Mouse (Mus musculus) kidney, embryonic 14.5 days (tissue): ENCODE results near the gene Unc5cl. TPM values are rescaled to one million over a fixed set of nuclear protein-coding genes. Genes with fewer than 3 reads are reported as not detected.

Source experiments
- ATAC-seq: fragments of 200-750 bp; cut with Nextera tagmentation; 2 replicates; pipeline ENCODE4 v1.8.0; 2017; ENCODE audit warnings: moderate number of reproducible peaks, mild to moderate bottlenecking, moderate TSS enrichment, moderate library complexity; ENCODE audit not compliant: low FRiP score, low TSS enrichment
- H3K27ac ChIP-seq: fragments of 300-500 bp; sonication (generic); 2 replicates; pipeline ENCODE4 v1.5.1; 2014; ENCODE audit warnings: low read depth, mild to moderate bottlenecking, low read length, moderate library complexity, mixed read lengths
- H3K27me3 ChIP-seq: fragments of 300-500 bp; sonication (generic); 2 replicates; pipeline ENCODE4 v1.6.1; 2014; ENCODE audit warnings: mild to moderate bottlenecking, low read length; ENCODE audit not compliant: control insufficient read depth, insufficient read depth
- H3K36me3 ChIP-seq: fragments of 300-500 bp; sonication (generic); 2 replicates; pipeline ENCODE4 v1.6.1; 2014; ENCODE audit warnings: low read length, mixed read lengths; ENCODE audit not compliant: control insufficient read depth, insufficient read depth
- H3K4me1 ChIP-seq: fragments of 300-500 bp; sonication (generic); 2 replicates; pipeline ENCODE4 v1.6.1; 2014; ENCODE audit warnings: low read length, mixed read lengths; ENCODE audit not compliant: control insufficient read depth, insufficient read depth
- H3K4me2 ChIP-seq: fragments of 300-500 bp; sonication (generic); replicated peaks from 2 replicates; pipeline ENCODE4 v1.6.1; 2014; ENCODE audit warnings: low read depth, mild to moderate bottlenecking, low read length
- H3K4me3 ChIP-seq: fragments of 300-500 bp; sonication (generic); 2 replicates; pipeline ENCODE4 v1.5.1; 2014; ENCODE audit warnings: mild to moderate bottlenecking, low read length
- H3K9ac ChIP-seq: fragments of 300-500 bp; sonication (generic); 2 replicates; pipeline ENCODE4 v1.6.1; 2014; ENCODE audit warnings: low read depth, mild to moderate bottlenecking, low read length, moderate library complexity
- H3K9me3 ChIP-seq: fragments of 300-500 bp; sonication (generic); 2 replicates; pipeline ENCODE4 v1.6.1; 2016; ENCODE audit warnings: low read length; ENCODE audit not compliant: control insufficient read depth
- WGBS: fragments of 180-500 bp; shearing (Covaris S2); extraction: QIAGEN DNeasy Blood & Tissue Kit; methylation state at CpG from one replicate; pipeline ENCODE4 v1.1.7; 2014; 5-methylcytosine and 5-hydroxymethylcytosine counted together
- polyA plus RNA-seq: library from polyadenylated mRNA; unstranded; fragments of >200 nt; fragmentation: Nextera tagmentation; extraction: Ambion mirVana; gene quantifications from 2 replicates; pipeline ENCODE4 v1.2.1, GENCODE M21; 2014

The Unc5cl gene
- polyA plus RNA-seq, result 3.5 and 4.7 TPM in 2 replicates

DNA sequence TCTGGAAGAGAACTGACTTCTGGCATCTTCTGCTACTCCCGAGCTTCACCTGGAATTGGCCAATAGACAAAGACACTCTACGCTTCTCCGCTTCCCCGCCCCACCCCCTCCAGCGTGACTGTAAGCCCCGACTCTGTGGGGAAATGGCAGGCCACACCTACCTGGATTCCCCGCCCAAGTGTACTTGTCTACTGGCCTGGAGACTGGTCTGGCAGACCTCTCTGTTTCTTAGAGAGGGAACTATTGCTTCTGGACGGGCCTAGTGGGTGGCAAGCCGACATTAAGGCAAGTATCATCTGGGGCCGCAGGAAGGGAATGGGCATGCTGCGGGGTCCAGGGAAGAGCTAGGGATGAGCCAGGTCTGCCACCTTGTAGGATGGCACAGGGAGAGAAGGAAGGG is at the start of gene Unc5cl:
TSS of gene Unc5cl (plus strand) at position 214 of the 400 bp plus-strand sequence.
- H3K27ac ChIP-seq, result peak within 1 kb of the TSS; percentile 0; the same call in 1 of the 2 replicates
- no peak within 1 kb of the TSS for H3K4me3 ChIP-seq
- H3K27me3 ChIP-seq, result no peaks in the 10 kb centered on the region
- WGBS, result 56% methylated on average over 11 of the region's 11 CpGs
- ATAC-seq, result peak; percentile 25
- no peaks in the 10 kb centered on the region for H3K36me3 ChIP-seq
- H3K9me3 ChIP-seq, result no peaks in the 10 kb centered on the region
- peak within 1 kb of the TSS; percentile 15; the same call in 1 of the 2 replicates for H3K4me2 ChIP-seq
- peaks cover 13% of the 10 kb centered on the region for H3K4me1 ChIP-seq
- no peak within 1 kb of the TSS for H3K9ac ChIP-seq

DNA sequence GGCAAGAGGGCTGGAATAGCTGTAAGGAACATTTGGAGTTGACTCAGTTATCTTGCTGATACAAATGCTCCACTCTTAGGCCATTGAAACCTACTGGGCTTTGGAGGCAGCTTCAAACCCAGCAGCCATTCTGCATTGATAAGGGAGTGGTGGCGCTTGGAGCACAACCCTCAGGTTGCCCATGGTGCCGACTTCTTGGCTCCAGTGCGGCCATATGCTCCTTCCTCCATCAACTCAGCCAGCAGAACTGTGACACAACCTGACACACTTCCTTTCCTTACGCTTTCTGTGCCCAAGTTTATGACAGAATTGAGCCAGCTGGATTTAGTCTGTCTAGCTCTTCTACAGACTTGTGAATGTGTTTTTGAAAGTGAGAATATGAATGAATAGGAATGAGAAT is 47.5 kb upstream of the Unc5cl start:
- Histone ChIP-seq H3K36me3 (peaks cover 6% of the 10 kb centered on the region; the same call in 1 of the 2 replicates), H3K4me3 (no peak overlapping the region), H3K9ac (peak overlapping the region; percentile 99; the same call in 1 of the 2 replicates), H3K9me3 (no peaks in the 10 kb centered on the region), H3K27ac (no peak overlapping the region), H3K4me1 (peaks cover 17% of the 10 kb centered on the region), H3K27me3 (no peaks in the 10 kb centered on the region), H3K4me2 (0 out of 2 replicates have a peak overlapping the region, but pooled peaks have one; percentile 77)
- 75% methylated on average over 4 of the region's 4 CpGs for WGBS
- no peak for ATAC-seq

DNA sequence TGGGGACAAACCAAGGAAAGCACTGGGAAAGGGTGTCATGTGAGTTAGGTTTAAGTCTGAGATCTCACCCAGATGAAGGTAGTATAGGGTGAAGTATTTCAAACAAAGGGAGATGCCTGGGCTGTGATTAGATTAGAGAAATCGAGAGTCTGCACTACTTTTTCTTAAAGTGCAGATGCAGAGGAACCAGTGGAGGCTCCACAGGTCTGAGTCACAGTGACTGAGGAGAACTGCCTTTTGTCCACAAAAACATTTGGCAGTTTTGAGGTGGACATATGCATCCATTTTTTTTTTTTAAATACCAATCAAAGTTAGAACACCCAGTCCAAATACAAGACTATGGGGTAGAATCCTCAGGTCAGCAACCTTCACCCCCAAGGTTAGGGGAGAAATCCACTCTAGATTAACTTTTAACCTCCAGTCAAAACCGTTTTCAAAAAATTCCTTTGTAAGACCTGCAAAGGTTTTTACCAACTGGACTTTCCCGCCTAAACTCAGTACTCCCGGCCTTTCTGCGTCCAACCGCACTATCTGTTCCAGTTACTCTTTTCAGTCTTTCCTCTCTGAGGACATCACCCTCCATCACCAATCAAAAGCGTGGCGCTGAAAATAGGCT is 46.7 kb upstream of the Unc5cl start:
- Histone ChIP-seq H3K4me3 (peak overlapping the region; percentile 89), H3K9ac (peak overlapping the region; percentile 99), H3K9me3 (no peaks in the 10 kb centered on the region), H3K36me3 (peaks cover 13% of the 10 kb centered on the region; the same call in 1 of the 2 replicates), H3K27ac (peak overlapping the region; percentile 100), H3K27me3 (no peaks in the 10 kb centered on the region), H3K4me1 (peaks cover 17% of the 10 kb centered on the region), H3K4me2 (peak overlapping the region; percentile 77)
- no peak for ATAC-seq
- 12% methylated on average over 8 of the region's 8 CpGs for WGBS

DNA sequence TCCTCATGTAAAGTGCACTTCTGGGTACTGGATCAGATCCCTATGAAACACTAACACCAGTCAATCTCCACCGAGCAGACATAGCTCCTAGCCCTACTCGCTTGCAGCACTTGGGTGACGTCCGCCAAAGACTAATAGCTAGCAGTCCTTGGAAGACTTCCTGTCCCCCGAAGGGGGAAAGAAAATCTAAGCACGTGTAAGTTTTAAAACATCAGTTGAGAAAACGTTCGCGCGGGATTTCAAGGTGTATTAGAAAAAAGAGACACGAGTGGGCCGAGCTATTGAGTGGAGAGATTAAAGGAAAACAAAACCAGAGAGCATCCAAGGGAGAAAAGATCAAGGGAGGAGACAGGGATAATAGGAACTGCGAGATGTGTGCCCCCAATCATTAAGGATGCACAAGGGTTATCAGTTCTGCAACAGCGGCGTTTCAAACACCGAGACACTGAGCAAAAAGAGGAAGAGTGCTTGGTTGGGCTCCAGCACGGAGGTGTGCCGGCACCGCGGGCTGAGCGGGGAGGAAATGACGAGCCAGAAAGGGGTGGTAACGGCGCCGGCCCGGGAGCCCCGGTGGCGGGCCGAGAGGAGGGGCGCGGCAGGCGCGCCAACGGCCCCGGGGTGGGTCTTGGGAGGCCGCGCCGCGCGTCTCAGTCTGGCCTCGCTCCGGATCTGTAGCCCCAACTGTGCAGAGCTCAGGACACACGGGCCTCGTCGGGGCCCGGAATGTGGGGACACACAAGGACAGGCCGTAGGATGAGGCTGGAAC is 46.0 kb upstream of the Unc5cl start:
- Histone ChIP-seq H3K9ac (peak overlapping the region; percentile 99), H3K36me3 (peaks cover 13% of the 10 kb centered on the region; the same call in 1 of the 2 replicates), H3K27me3 (no peaks in the 10 kb centered on the region), H3K27ac (peak overlapping the region; percentile 100), H3K4me3 (peak overlapping the region; percentile 89), H3K4me2 (peak overlapping the region; percentile 77), H3K4me1 (peaks cover 17% of the 10 kb centered on the region), H3K9me3 (no peaks in the 10 kb centered on the region)
- peak; percentile 54 for ATAC-seq
- WGBS, result under 1% methylated on average over 47 of the region's 47 CpGs

DNA sequence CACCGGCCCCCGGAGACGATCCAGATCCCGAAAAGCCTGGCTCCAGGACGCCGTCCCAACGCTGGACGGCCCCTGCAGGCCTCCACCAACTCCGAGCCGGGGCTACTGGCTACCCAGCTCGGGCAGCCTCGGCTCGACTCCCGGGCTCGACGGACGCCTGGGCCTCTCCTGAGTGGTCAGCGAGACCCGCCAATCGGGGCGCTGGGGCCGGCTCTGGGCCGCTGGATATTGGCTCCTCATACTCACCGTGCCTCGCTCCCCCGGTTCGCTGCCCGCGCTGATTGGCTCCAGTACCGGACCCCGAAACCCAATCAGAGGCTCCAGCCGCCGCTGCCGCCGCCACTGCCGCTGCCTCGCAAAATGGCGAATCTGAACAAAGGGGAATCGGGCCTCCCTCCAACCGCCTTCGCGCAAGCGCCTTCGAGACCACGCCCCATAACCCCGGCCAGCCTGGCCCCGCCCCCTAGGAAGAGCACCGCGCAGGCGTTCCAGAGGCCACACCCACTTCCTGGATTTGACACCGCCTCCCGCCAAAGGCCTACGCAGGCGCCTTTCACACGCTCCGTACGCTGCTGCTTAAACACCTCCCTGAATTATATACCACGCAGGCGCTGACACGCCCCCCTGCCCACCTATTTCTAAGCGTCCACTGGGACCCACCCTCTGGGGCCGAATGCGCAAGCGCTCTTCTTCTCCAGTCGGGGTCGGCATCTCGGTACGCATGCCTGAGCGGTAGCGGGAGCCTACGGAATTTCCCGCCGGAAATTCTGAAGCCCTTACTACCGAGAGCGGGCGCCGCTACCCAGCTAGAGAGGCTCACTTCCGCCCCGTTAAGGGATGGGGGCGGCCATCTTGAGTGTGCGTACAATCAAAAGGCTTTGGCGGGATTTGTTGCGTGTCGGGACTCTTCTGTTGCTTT is 45.1 kb upstream of the Unc5cl start, which contains the start of the genes Nfya and Oard1:
TSS of gene Nfya (minus strand) at position 527 of the 919 bp plus-strand sequence.
TSS of gene Oard1 (plus strand) at position 635 of the 919 bp plus-strand sequence.
- H3K4me3 ChIP-seq, result peak within 1 kb of the TSS; percentile 89
- H3K4me2 ChIP-seq, result peak within 1 kb of the TSS; percentile 77
- WGBS, result under 1% methylated on average over 84 of the region's 84 CpGs
- H3K4me1 ChIP-seq, result peaks cover 17% of the 10 kb centered on the region
- ATAC-seq, result peak; percentile 97
- peak within 1 kb of the TSS; percentile 100 for H3K27ac ChIP-seq
- peak within 1 kb of the TSS; percentile 99 for H3K9ac ChIP-seq
- peaks cover 16% of the 10 kb centered on the region for H3K36me3 ChIP-seq
- no peaks in the 10 kb centered on the region for H3K9me3 ChIP-seq
- H3K27me3 ChIP-seq, result no peaks in the 10 kb centered on the region

DNA sequence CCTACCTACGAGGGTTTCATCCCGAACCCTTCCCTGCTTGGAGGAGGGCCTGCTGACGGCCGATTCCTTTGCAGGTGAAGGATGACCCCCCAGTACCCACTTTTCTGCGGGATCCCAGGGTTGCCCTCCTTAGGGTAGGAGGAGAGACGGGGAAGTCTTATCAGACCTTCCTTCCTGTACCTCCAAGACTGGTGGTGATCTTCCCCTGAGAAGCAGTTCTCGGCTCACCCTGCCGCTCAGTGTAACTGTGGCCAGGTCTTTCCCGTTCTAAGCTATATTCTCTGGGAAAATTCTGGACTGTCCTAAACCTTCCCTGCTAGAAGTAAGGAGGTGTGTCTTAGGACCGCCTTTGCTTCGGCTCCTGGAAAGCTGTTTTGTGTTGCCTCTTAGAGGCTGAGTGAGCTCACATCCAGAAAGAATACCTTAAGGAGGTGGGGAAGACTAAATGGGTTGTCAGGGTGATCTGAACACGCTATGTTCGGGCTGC is 44.4 kb upstream of the Unc5cl start:
- peaks cover 17% of the 10 kb centered on the region for H3K4me1 ChIP-seq
- ATAC-seq, result peak; percentile 12
- H3K4me2 ChIP-seq, result peak overlapping the region; percentile 71
- peak overlapping the region; percentile 85 for H3K9ac ChIP-seq
- WGBS, result under 1% methylated on average over 13 of the region's 13 CpGs
- H3K4me3 ChIP-seq, result peak overlapping the region; percentile 76
- peaks cover 23% of the 10 kb centered on the region for H3K36me3 ChIP-seq
- H3K9me3 ChIP-seq, result no peaks in the 10 kb centered on the region
- H3K27me3 ChIP-seq, result no peaks in the 10 kb centered on the region
- peak overlapping the region; percentile 100 for H3K27ac ChIP-seq

DNA sequence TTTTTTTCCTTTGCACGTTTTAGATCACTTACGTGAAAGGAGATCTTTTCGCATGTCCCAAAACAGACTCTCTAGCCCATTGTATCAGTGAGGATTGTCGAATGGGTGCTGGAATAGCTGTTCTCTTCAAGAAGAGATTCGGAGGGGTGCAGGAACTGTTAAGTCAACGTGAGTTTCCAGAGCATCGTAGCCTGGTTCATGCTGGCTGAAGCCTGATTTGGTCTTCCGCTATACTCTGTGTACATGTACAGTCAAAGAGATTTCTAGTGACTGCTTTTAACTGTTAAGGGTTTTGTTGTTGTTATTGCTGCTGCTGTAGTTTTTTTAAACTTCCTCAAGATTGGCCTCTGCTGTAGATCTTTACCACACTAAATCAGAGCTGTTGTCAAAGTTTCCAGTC is 43.5 kb upstream of the Unc5cl start:
- H3K4me3 ChIP-seq, result peak overlapping the region; percentile 76
- H3K4me2 ChIP-seq, result peak overlapping the region; percentile 71
- H3K9me3 ChIP-seq, result no peaks in the 10 kb centered on the region
- H3K9ac ChIP-seq, result peak overlapping the region; percentile 85
- H3K4me1 ChIP-seq, result peaks cover 17% of the 10 kb centered on the region
- peak overlapping the region; percentile 100 for H3K27ac ChIP-seq
- no peak for ATAC-seq
- H3K36me3 ChIP-seq, result peaks cover 25% of the 10 kb centered on the region
- 46% methylated on average over 8 of the region's 8 CpGs for WGBS
- no peaks in the 10 kb centered on the region for H3K27me3 ChIP-seq

DNA sequence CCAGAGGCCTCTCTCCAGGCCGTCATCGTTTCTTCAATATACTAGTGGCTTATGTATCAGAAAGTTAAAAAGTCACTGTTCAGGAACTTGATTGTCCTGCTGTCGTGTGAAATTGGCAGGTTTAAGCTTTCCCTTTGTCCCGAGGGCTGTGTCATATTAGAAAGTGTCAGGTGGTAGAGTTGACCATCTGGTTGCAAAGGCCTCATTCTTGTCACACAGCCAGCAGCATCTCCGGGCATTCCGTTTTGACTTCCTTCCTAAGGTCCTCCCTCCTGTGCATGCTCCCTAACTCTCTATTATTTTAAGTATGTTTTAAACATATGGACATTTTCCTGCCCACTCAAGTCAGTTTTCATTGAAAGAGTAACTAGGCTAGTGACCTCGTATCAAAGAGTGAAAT is 38.7 kb upstream of the Unc5cl start:
- Histone ChIP-seq H3K9ac (no peak overlapping the region), H3K4me1 (peaks cover 22% of the 10 kb centered on the region), H3K4me2 (no peak overlapping the region), H3K27me3 (no peaks in the 10 kb centered on the region), H3K27ac (no peak overlapping the region), H3K36me3 (peaks cover 34% of the 10 kb centered on the region), H3K9me3 (no peaks in the 10 kb centered on the region), H3K4me3 (no peak overlapping the region)
- ATAC-seq, result no peak
- 68% methylated on average over 7 of the region's 7 CpGs for WGBS
